In genomic region chr3:36474938-36475483, GRCm38 (mm10) we compare ENCODE assay signal across 8 mouse cellular contexts. TPM values are rescaled to one million over a fixed set of nuclear protein-coding genes. Genes with fewer than 3 reads are reported as not detected.
DNase-seq lines count a peak whose midpoint lies in the region; ATAC-seq and TF ChIP-seq lines count a peak whose summit lies in the region.

No protein-coding gene starts in this region.

- peaks cover 55% of the 10 kb centered on the region for H3K4me1 ChIP-seq in G1E (ENCODE audit: insufficient read depth, low read depth, low read length)
- peaks cover 45% of the 10 kb centered on the region for H3K4me1 ChIP-seq in forebrain, embryonic 10.5 days
- H3K4me1 ChIP-seq in heart, embryonic 15.5 days (replicated peaks), result peaks cover 48% of the 10 kb centered on the region
- H3K4me1 ChIP-seq in kidney, postnatal 0 days (replicated peaks; ENCODE audit: insufficient read depth, low read length), result peaks cover 6% of the 10 kb centered on the region; the same call in 1 of the 2 replicates
- H3K4me1 ChIP-seq in neural tube, embryonic 13.5 days (replicated peaks), result peaks cover 18% of the 10 kb centered on the region

- H3K4me3 ChIP-seq in G1E (ENCODE audit: low read depth, low read length), result peak overlapping the region; percentile 80
- peak overlapping the region; percentile 71 for H3K4me3 ChIP-seq in forebrain, embryonic 10.5 days
- peak overlapping the region; percentile 94 for H3K4me3 ChIP-seq in heart, embryonic 15.5 days
- H3K4me3 ChIP-seq in kidney, postnatal 0 days (replicated peaks; ENCODE audit: low read depth, low read length), result peak overlapping the region; percentile 69
- peak overlapping the region; percentile 57 for H3K4me3 ChIP-seq in neural tube, embryonic 13.5 days

- DNase-seq in 416B (ENCODE audit: low read depth), result peak; percentile 65
- DNase-seq in G1E (ENCODE audit: low spot score), result peak; percentile 8
- no peak for DNase-seq in forebrain, embryonic 10.5 days (ENCODE audit: extremely low spot score, low spot score)
- DNase-seq in kidney, postnatal 0 days (ENCODE audit: low spot score), result peak; percentile 77
- DNase-seq in lung, adult 18-20 months, result peak; percentile 61 to 71

- 3% methylated on average over 24 of the region's 24 CpGs for WGBS in forebrain, embryonic 10.5 days
- under 1% methylated on average over 24 of the region's 24 CpGs for WGBS in heart, embryonic 15.5 days
- WGBS in kidney, postnatal 0 days, result under 1% methylated on average over 24 of the region's 24 CpGs
- WGBS in neural tube, embryonic 13.5 days, result 2% methylated on average over 24 of the region's 24 CpGs

- no peak for ATAC-seq in G1E (ENCODE audit: extremely low read depth, insufficient number of reproducible peaks, low FRiP score, poor library complexity, severe bottlenecking)
- ATAC-seq in heart, embryonic 15.5 days (replicated peaks; ENCODE audit: insufficient number of reproducible peaks, insufficient read depth, low FRiP score, low read depth), result no peak; the same call in 1 of the 2 replicates
- no peak; the same call in 1 of the 2 replicates for ATAC-seq in kidney, postnatal 0 days (replicated peaks; ENCODE audit: low FRiP score, low read depth)
- ATAC-seq in neural tube, embryonic 13.5 days (ENCODE audit: low read depth), result peak; percentile 51
- no peak for ATAC-seq in erythroid progenitor cell, adult 5-6 weeks (replicated peaks; ENCODE audit: low FRiP score, poor library complexity, severe bottlenecking)

- no peaks in the 10 kb centered on the region for H3K9me3 ChIP-seq in G1E (replicated peaks)
- no peaks in the 10 kb centered on the region for H3K9me3 ChIP-seq in forebrain, embryonic 10.5 days
- no peaks in the 10 kb centered on the region for H3K9me3 ChIP-seq in heart, embryonic 15.5 days (replicated peaks)
- no peaks in the 10 kb centered on the region for H3K9me3 ChIP-seq in kidney, postnatal 0 days (replicated peaks; ENCODE audit: low read length)
- H3K9me3 ChIP-seq in neural tube, embryonic 13.5 days, result no peaks in the 10 kb centered on the region

- no peaks in the 10 kb centered on the region for H3K27me3 ChIP-seq in G1E (ENCODE audit: insufficient read depth, low read length)
- H3K27me3 ChIP-seq in forebrain, embryonic 10.5 days (ENCODE audit: poor library complexity, severe bottlenecking), result peaks cover 22% of the 10 kb centered on the region
- H3K27me3 ChIP-seq in heart, embryonic 15.5 days, result no peaks in the 10 kb centered on the region
- no peaks in the 10 kb centered on the region for H3K27me3 ChIP-seq in kidney, postnatal 0 days (ENCODE audit: insufficient read depth, low read length)
- no peaks in the 10 kb centered on the region for H3K27me3 ChIP-seq in neural tube, embryonic 13.5 days

- H3K9ac ChIP-seq in heart, embryonic 15.5 days, result peak overlapping the region; percentile 87
- H3K9ac ChIP-seq in kidney, postnatal 0 days (ENCODE audit: low read depth, low read length), result peak overlapping the region; percentile 77
- H3K9ac ChIP-seq in neural tube, embryonic 13.5 days, result peak overlapping the region; percentile 74

- peak overlapping the region; percentile 81 for H3K4me2 ChIP-seq in heart, embryonic 15.5 days
- peak overlapping the region; percentile 72 for H3K4me2 ChIP-seq in kidney, postnatal 0 days (ENCODE audit: low read length)
- peak overlapping the region; percentile 79 for H3K4me2 ChIP-seq in neural tube, embryonic 13.5 days

- H3K27ac ChIP-seq in forebrain, embryonic 10.5 days, result peak overlapping the region; percentile 84
- H3K27ac ChIP-seq in heart, embryonic 15.5 days, result peak overlapping the region; percentile 97
- peak overlapping the region; percentile 91 for H3K27ac ChIP-seq in kidney, postnatal 0 days
- peak overlapping the region; percentile 55 for H3K27ac ChIP-seq in neural tube, embryonic 13.5 days (replicated peaks)

- H3K36me3 ChIP-seq in G1E (replicated peaks), result peaks cover 12% of the 10 kb centered on the region
- H3K36me3 ChIP-seq in forebrain, embryonic 10.5 days (replicated peaks), result no peaks in the 10 kb centered on the region
- no peaks in the 10 kb centered on the region; the same call in 1 of the 2 replicates for H3K36me3 ChIP-seq in heart, embryonic 15.5 days
- no peaks in the 10 kb centered on the region for H3K36me3 ChIP-seq in kidney, postnatal 0 days (ENCODE audit: insufficient read depth, low read length)
- H3K36me3 ChIP-seq in neural tube, embryonic 13.5 days, result no peaks in the 10 kb centered on the region

- TF ChIP-seq CTCF in G1E (IDR thresholded peaks at IDR 0.05; ENCODE audit: low read depth, low read length), result no peak
- no peak for TF ChIP-seq CTCF in kidney, postnatal 0 days (IDR thresholded peaks at IDR 0.05; ENCODE audit: low read depth)

RNA-seq across cellular contexts. Expression of gene Anxa5, which starts 0.7 kb away (rescaled TPM):
- total RNA-seq in G1E (2014; fragmentation: Nextera tagmentation) (165 and 180 TPM in 2 replicates), G1E (2017) (175 TPM in 2 replicates)
- 81.0 and 94.3 TPM in 2 replicates for polyA plus RNA-seq in G1E (2012)
- polyA plus RNA-seq in forebrain, embryonic 10.5 days (2016; fragmentation: Nextera tagmentation; extraction: Ambion mirVana), result 106 and 114 TPM in 2 replicates
- 359 and 472 TPM in 2 replicates for polyA plus RNA-seq in heart, embryonic 15.5 days (2015; fragmentation: Nextera tagmentation; extraction: Ambion mirVana)
- polyA plus RNA-seq in kidney, postnatal 0 days (2015; fragmentation: Nextera tagmentation; extraction: Ambion mirVana), result 291 and 326 TPM in 2 replicates
- 211 and 212 TPM in 2 replicates for polyA plus RNA-seq in neural tube, embryonic 13.5 days (2015; fragmentation: Nextera tagmentation; extraction: Ambion mirVana)
- 47.2 and 66.2 TPM in 2 replicates for total RNA-seq in erythroid progenitor cell, adult 5-6 weeks (2015; ENCODE audit: low replicate concordance)
- 26.8 and 26.9 TPM in 2 replicates for total RNA-seq in erythroid progenitor cell, adult 5-6 weeks (2017; ENCODE audit: low replicate concordance)

RNA-seq across cellular contexts. Expression of gene 1810062G17Rik, which starts 0.7 kb away (rescaled TPM):
- total RNA-seq in G1E (2014; fragmentation: Nextera tagmentation), result not detected in 2 replicates
- total RNA-seq in G1E (2017), result 0.44 TPM in 1 of 2 replicates, not detected in the other
- not detected in 2 replicates for polyA plus RNA-seq in G1E (2012)
- 0.81 and 1.2 TPM in 2 replicates for polyA plus RNA-seq in forebrain, embryonic 10.5 days (2016; fragmentation: Nextera tagmentation; extraction: Ambion mirVana)
- polyA plus RNA-seq in heart, embryonic 15.5 days (2015; fragmentation: Nextera tagmentation; extraction: Ambion mirVana), result 0.92 and 1.6 TPM in 2 replicates
- polyA plus RNA-seq in kidney, postnatal 0 days (2015; fragmentation: Nextera tagmentation; extraction: Ambion mirVana), result 4.8 and 4.9 TPM in 2 replicates
- polyA plus RNA-seq in neural tube, embryonic 13.5 days (2015; fragmentation: Nextera tagmentation; extraction: Ambion mirVana), result 0.34 and 0.59 TPM in 2 replicates
- not detected in 2 replicates for total RNA-seq in erythroid progenitor cell, adult 5-6 weeks (2015; ENCODE audit: low replicate concordance)
- not detected in 2 replicates for total RNA-seq in erythroid progenitor cell, adult 5-6 weeks (2017; ENCODE audit: low replicate concordance)

RNA-seq across cellular contexts. Expression of gene Gm11549, which starts 46.6 kb away (rescaled TPM):
- not detected in 2 replicates for total RNA-seq in G1E (2014; fragmentation: Nextera tagmentation)
- total RNA-seq in G1E (2017), result 0.05 and 0.06 TPM in 2 replicates
- not detected in 2 replicates for polyA plus RNA-seq in G1E (2012)
- polyA plus RNA-seq in forebrain, embryonic 10.5 days (2016; fragmentation: Nextera tagmentation; extraction: Ambion mirVana), result 0.25 and 0.36 TPM in 2 replicates
- polyA plus RNA-seq in heart, embryonic 15.5 days (2015; fragmentation: Nextera tagmentation; extraction: Ambion mirVana), result 0.46 and 0.60 TPM in 2 replicates
- not detected in 2 replicates for polyA plus RNA-seq in kidney, postnatal 0 days (2015; fragmentation: Nextera tagmentation; extraction: Ambion mirVana)
- polyA plus RNA-seq in neural tube, embryonic 13.5 days (2015; fragmentation: Nextera tagmentation; extraction: Ambion mirVana), result 1.9 and 2.2 TPM in 2 replicates
- total RNA-seq in erythroid progenitor cell, adult 5-6 weeks (2015; ENCODE audit: low replicate concordance), result not detected in 2 replicates
- not detected in 2 replicates for total RNA-seq in erythroid progenitor cell, adult 5-6 weeks (2017; ENCODE audit: low replicate concordance)
